Mouse (Mus musculus) spleen, adult 18-20 months (tissue): ENCODE data around the gene Pnpla1.
"Not testable (repeated sequence)": the region's sequence is repeated elsewhere in the genome, so short reads cannot be mapped to it uniquely, and the experiment has no call there.

Source experiments
- DNase-seq, 2 experiments: peaks; one replicate each; pipeline ENCODE4 v3.0.0; 2022; ENCODE audit warnings: mixed read lengths in 2 of 2

Gene Pnpla1

GRCm38 (mm10) chr17:28858205-28858604 lies at the start of gene Pnpla1:
Pnpla1 (plus strand) TSS chr17:28858411.
- DNase-seq = no peak

- no peak for DNase-seq
These were observed 49.5 kb upstream of the Pnpla1 start for GRCm38 (mm10) chr17:28808714-28809113.

GRCm38 (mm10) chr17:28809175-28809831 lies 48.9 kb upstream of the Pnpla1 start:
- DNase-seq = no peak

- no peak for DNase-seq
These were observed 45.9 kb upstream of the Pnpla1 start for GRCm38 (mm10) chr17:28812345-28812744.

GRCm38 (mm10) chr17:28814529-28815097 lies 43.6 kb upstream of the Pnpla1 start:
- DNase-seq = no peak

- no peak for DNase-seq
These were observed 42.7 kb upstream of the Pnpla1 start for GRCm38 (mm10) chr17:28815384-28816004.

- not testable (repeated sequence) for DNase-seq
These were observed 41.9 kb upstream of the Pnpla1 start for GRCm38 (mm10) chr17:28816326-28816725.

GRCm38 (mm10) chr17:28816875-28817811 lies 41.1 kb upstream of the Pnpla1 start:
- no peak for DNase-seq

GRCm38 (mm10) chr17:28820189-28820588 lies 38.0 kb upstream of the Pnpla1 start:
- no peak for DNase-seq

GRCm38 (mm10) chr17:28823004-28823745 lies 35.0 kb upstream of the Pnpla1 start:
- DNase-seq = no peak

- DNase-seq = no peak
These were observed 34.5 kb upstream of the Pnpla1 start for GRCm38 (mm10) chr17:28823749-28824148.

- DNase-seq = no peak
These were observed 33.3 kb upstream of the Pnpla1 start for GRCm38 (mm10) chr17:28824896-28825295.

GRCm38 (mm10) chr17:28825359-28826041 lies 32.7 kb upstream of the Pnpla1 start:
- no peak for DNase-seq

GRCm38 (mm10) chr17:28827665-28828231 lies 30.5 kb upstream of the Pnpla1 start:
- no peak for DNase-seq

GRCm38 (mm10) chr17:28829120-28829519 lies 29.1 kb upstream of the Pnpla1 start:
- DNase-seq = no peak

GRCm38 (mm10) chr17:28831065-28831464 lies 27.1 kb upstream of the Pnpla1 start:
- DNase-seq = no peak

- no peak for DNase-seq
These were observed 26.2 kb upstream of the Pnpla1 start for GRCm38 (mm10) chr17:28832040-28832439.

- no peak for DNase-seq
These were observed 25.3 kb upstream of the Pnpla1 start for GRCm38 (mm10) chr17:28832875-28833274.

- no peak for DNase-seq
These were observed 23.5 kb upstream of the Pnpla1 start for GRCm38 (mm10) chr17:28834676-28835075.

- DNase-seq = no peak
These were observed 20.4 kb upstream of the Pnpla1 start for GRCm38 (mm10) chr17:28837840-28838239.

GRCm38 (mm10) chr17:28841947-28842346 lies 16.3 kb upstream of the Pnpla1 start:
- not testable (repeated sequence) for DNase-seq
